Mouse (Mus musculus) hindbrain, embryonic 16.5 days (tissue): ENCODE data around the gene Twsg1. TPM values are rescaled to one million over a fixed set of nuclear protein-coding genes. Genes with fewer than 3 reads are reported as not detected.
A peak's percentile ranks its signal among the peaks of the same experiment; 100 is the strongest.

Source experiments
- ATAC-seq: fragments of 200-750 bp; cut with Nextera tagmentation; 2 replicates; pipeline ENCODE4 v1.8.0; 2017; ENCODE audit warnings: moderate TSS enrichment, moderate library complexity
- H3K27ac ChIP-seq: fragments of 300-500 bp; sonication (generic); 2 replicates; pipeline ENCODE4 v1.5.1; 2014; ENCODE audit warnings: low read depth, mild to moderate bottlenecking, control low read depth, low read length, moderate library complexity
- H3K27me3 ChIP-seq: fragments of 300-500 bp; sonication (generic); replicated peaks from 2 replicates; pipeline ENCODE4 v1.6.1; 2014; ENCODE audit warnings: low read length; ENCODE audit not compliant: control insufficient read depth, insufficient read depth
- H3K36me3 ChIP-seq: fragments of 300-500 bp; sonication (generic); 2 replicates; pipeline ENCODE4 v1.6.1; 2014; ENCODE audit warnings: mild to moderate bottlenecking, low read length, moderate library complexity, mixed read lengths; ENCODE audit not compliant: control insufficient read depth, insufficient read depth
- H3K4me1 ChIP-seq: fragments of 300-500 bp; sonication (generic); 2 replicates; pipeline ENCODE4 v1.6.1; 2014; ENCODE audit warnings: low read depth, low read length; ENCODE audit not compliant: control insufficient read depth, insufficient read depth
- H3K4me2 ChIP-seq: fragments of 300-500 bp; sonication (generic); 2 replicates; pipeline ENCODE4 v1.6.1; 2014; ENCODE audit warnings: mild to moderate bottlenecking, low read length, control low read depth, moderate library complexity
- H3K4me3 ChIP-seq: fragments of 300-500 bp; sonication (generic); 2 replicates; pipeline ENCODE4 v1.5.1; 2014; ENCODE audit warnings: mild to moderate bottlenecking, low read length, control low read depth, moderate library complexity
- H3K9ac ChIP-seq: fragments of 300-500 bp; sonication (generic); 2 replicates; pipeline ENCODE4 v1.6.1; 2014; ENCODE audit warnings: low read depth, mild to moderate bottlenecking, control low read depth, low read length, moderate library complexity
- H3K9me3 ChIP-seq: fragments of 300-500 bp; sonication (generic); 2 replicates; pipeline ENCODE4 v1.6.1; 2014; ENCODE audit warnings: mild to moderate bottlenecking, low read length, moderate library complexity; ENCODE audit not compliant: control insufficient read depth
- WGBS: fragments of 180-500 bp; shearing (Covaris S2); extraction: QIAGEN DNeasy Blood & Tissue Kit; methylation state at CpG from one replicate; pipeline ENCODE4 v1.1.7; 2014; 5-methylcytosine and 5-hydroxymethylcytosine counted together
- polyA plus RNA-seq: library from polyadenylated mRNA; unstranded; fragments of >200 nt; fragmentation: Nextera tagmentation; extraction: Ambion mirVana; gene quantifications from 2 replicates; pipeline ENCODE4 v1.2.1, GENCODE M21; 2015

Gene Twsg1
- polyA plus RNA-seq, 1 experiment from 2014 or later, result 48.2 TPM

DNA sequence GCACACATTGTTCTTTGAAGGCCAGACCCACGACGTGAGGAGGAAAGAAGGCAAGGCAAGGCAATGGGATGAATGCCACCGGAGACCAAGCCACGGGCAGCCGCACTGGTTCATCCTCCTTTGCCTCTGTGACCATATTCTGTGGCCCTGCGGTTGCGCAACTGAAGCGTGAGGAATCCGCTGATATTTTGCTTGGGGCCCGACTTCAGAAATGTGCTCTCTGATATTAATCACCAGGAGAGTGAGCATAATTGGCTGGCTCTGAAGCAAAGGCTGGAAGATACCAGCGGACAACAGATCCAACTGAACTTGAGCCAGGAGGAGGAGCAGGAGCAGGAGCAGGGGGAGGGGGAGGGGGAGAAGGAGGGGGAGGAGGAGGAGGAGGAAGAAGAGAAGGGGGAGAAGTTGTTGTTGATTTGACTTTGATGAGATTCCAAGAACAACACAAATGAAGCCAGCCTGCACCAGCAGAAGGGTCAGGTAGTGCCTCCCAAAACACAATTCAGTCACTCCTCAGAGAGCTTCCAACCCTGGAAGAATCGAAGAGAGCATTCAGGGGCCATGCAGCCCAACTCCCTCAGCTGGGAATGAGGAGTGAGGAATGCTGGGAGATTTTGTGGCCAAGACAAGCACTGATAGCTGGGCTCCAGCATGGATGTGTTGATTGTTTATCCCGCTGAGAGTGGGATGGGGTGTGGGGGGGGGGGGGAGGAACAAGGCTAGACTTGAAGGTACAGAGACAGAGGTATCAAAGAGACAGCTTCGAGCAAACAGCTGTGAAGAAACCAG, 6.2 kb upstream of the Twsg1 start:
- no peaks in the 10 kb centered on the region for H3K9me3 ChIP-seq
- no peak for ATAC-seq
- H3K27ac ChIP-seq, result no peak overlapping the region
- H3K36me3 ChIP-seq, result no peaks in the 10 kb centered on the region
- no peak overlapping the region for H3K9ac ChIP-seq
- no peaks in the 10 kb centered on the region for H3K4me1 ChIP-seq
- WGBS, result 74% methylated on average over 14 of the region's 14 CpGs
- no peak overlapping the region for H3K4me3 ChIP-seq
- H3K27me3 ChIP-seq, result no peaks in the 10 kb centered on the region
- H3K4me2 ChIP-seq, result no peak overlapping the region

- no peaks in the 10 kb centered on the region for H3K36me3 ChIP-seq
- ATAC-seq, result no peak
- WGBS, result 66% methylated on average over 3 of the region's 3 CpGs
- no peaks in the 10 kb centered on the region for H3K9me3 ChIP-seq
- H3K4me3 ChIP-seq, result no peak overlapping the region
- no peak overlapping the region for H3K4me2 ChIP-seq
- H3K4me1 ChIP-seq, result no peaks in the 10 kb centered on the region
- no peak overlapping the region for H3K27ac ChIP-seq
- no peak overlapping the region for H3K9ac ChIP-seq
- no peaks in the 10 kb centered on the region for H3K27me3 ChIP-seq
These were observed 5.1 kb upstream of the Twsg1 start for GRCm38 (mm10) chr17:65956140-65956539.

GRCm38 (mm10) chr17:65953959-65954358, 2.9 kb upstream of the Twsg1 start:
- no peak overlapping the region for H3K27ac ChIP-seq
- WGBS, result 51% methylated on average over 4 of the region's 4 CpGs
- no peak for ATAC-seq
- H3K4me3 ChIP-seq, result no peak overlapping the region
- H3K27me3 ChIP-seq, result no peaks in the 10 kb centered on the region
- no peaks in the 10 kb centered on the region for H3K9me3 ChIP-seq
- no peaks in the 10 kb centered on the region for H3K36me3 ChIP-seq
- H3K4me1 ChIP-seq, result peaks cover 8% of the 10 kb centered on the region
- H3K4me2 ChIP-seq, result no peak overlapping the region
- no peak overlapping the region for H3K9ac ChIP-seq

- H3K4me2 ChIP-seq, result no peak overlapping the region
- peaks cover 8% of the 10 kb centered on the region for H3K4me1 ChIP-seq
- no peak overlapping the region for H3K9ac ChIP-seq
- no peak overlapping the region for H3K27ac ChIP-seq
- no peak overlapping the region for H3K4me3 ChIP-seq
- 87% methylated on average over 5 of the region's 5 CpGs for WGBS
- H3K27me3 ChIP-seq, result no peaks in the 10 kb centered on the region
- no peaks in the 10 kb centered on the region for H3K9me3 ChIP-seq
- ATAC-seq, result no peak
- H3K36me3 ChIP-seq, result peaks cover 8% of the 10 kb centered on the region
These were observed 1.1 kb upstream of the Twsg1 start for GRCm38 (mm10) chr17:65952083-65952482.

GRCm38 (mm10) chr17:65950183-65950582, 843 bp downstream of the Twsg1 start:
- ATAC-seq, result peak; percentile 40
- Histone ChIP-seq H3K27me3 (no peaks in the 10 kb centered on the region), H3K4me3 (peak overlapping the region; percentile 94), H3K27ac (peak overlapping the region; percentile 89), H3K4me2 (peak overlapping the region; percentile 74), H3K4me1 (peaks cover 8% of the 10 kb centered on the region), H3K9ac (peak overlapping the region; percentile 98), H3K36me3 (peaks cover 12% of the 10 kb centered on the region), H3K9me3 (no peaks in the 10 kb centered on the region)
- 31% methylated on average over 7 of the region's 7 CpGs for WGBS

DNA sequence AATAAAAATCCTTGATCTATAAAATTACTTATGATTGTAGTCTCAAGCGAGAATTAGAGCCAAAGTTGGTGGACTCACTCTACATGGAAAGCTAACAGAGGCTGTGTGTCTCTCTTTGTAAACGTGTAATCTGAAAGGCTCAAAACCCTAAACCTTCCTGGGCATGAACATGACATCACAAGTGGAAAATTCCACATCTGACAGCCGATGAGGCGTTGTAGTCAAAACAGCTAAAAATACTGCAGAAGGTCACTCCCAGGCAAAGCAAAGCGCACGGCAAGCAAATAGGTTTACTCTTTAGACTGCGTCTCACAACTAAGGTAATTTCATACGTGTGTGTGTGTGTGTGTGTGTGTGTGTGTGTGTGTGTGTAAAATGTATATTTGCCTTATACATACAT, 3.7 kb downstream of the Twsg1 start:
- H3K36me3 ChIP-seq, result peaks cover 12% of the 10 kb centered on the region
- H3K4me3 ChIP-seq, result no peak overlapping the region
- H3K9ac ChIP-seq, result no peak overlapping the region
- no peak overlapping the region for H3K27ac ChIP-seq
- H3K4me1 ChIP-seq, result peaks cover 8% of the 10 kb centered on the region
- ATAC-seq, result no peak
- H3K4me2 ChIP-seq, result no peak overlapping the region
- no peaks in the 10 kb centered on the region for H3K9me3 ChIP-seq
- 94% methylated on average over 8 of the region's 8 CpGs for WGBS
- H3K27me3 ChIP-seq, result no peaks in the 10 kb centered on the region

- ATAC-seq, result no peak
- H3K27ac ChIP-seq, result no peak overlapping the region
- H3K27me3 ChIP-seq, result no peaks in the 10 kb centered on the region
- no peaks in the 10 kb centered on the region for H3K9me3 ChIP-seq
- H3K4me3 ChIP-seq, result no peak overlapping the region
- peaks cover 12% of the 10 kb centered on the region for H3K36me3 ChIP-seq
- H3K4me1 ChIP-seq, result peaks cover 8% of the 10 kb centered on the region
- H3K9ac ChIP-seq, result no peak overlapping the region
- 90% methylated on average over 2 of the region's 2 CpGs for WGBS
- no peak overlapping the region for H3K4me2 ChIP-seq
These were observed 5.6 kb downstream of the Twsg1 start for GRCm38 (mm10) chr17:65945420-65945819.

- Histone ChIP-seq H3K9ac (no peak overlapping the region), H3K36me3 (peaks cover 9% of the 10 kb centered on the region), H3K4me2 (no peak overlapping the region), H3K4me3 (no peak overlapping the region), H3K9me3 (no peaks in the 10 kb centered on the region), H3K27ac (no peak overlapping the region), H3K27me3 (no peaks in the 10 kb centered on the region), H3K4me1 (no peaks in the 10 kb centered on the region)
- WGBS, result 63% methylated on average over 4 of the region's 4 CpGs
- no peak for ATAC-seq
These were observed 8.6 kb downstream of the Twsg1 start for GRCm38 (mm10) chr17:65942394-65942793.

- Histone ChIP-seq H3K4me3 (no peak overlapping the region), H3K4me2 (no peak overlapping the region), H3K27ac (no peak overlapping the region), H3K9ac (no peak overlapping the region), H3K27me3 (no peaks in the 10 kb centered on the region), H3K4me1 (no peaks in the 10 kb centered on the region), H3K36me3 (peaks cover 10% of the 10 kb centered on the region), H3K9me3 (no peaks in the 10 kb centered on the region)
- ATAC-seq, result no peak
- 81% methylated on average over 6 of the region's 6 CpGs for WGBS
These were observed 9.8 kb downstream of the Twsg1 start for GRCm38 (mm10) chr17:65941275-65941674.
